Mouse (Mus musculus): ENCODE measurements around the gene Hmgcll1. TPM values are rescaled to one million over a fixed set of nuclear protein-coding genes. Genes with fewer than 3 reads are reported as not detected.
A peak's percentile ranks its signal among the peaks of the same experiment; 100 is the strongest.

The Hmgcll1 gene
- polyA plus RNA-seq, 1 experiment from 2014 or later: 1.1 TPM

GRCm38 (mm10) chr9:76015971-76016370, 1.3 kb downstream of the Hmgcll1 start:
- H3K36me3 ChIP-seq: no peaks in the 10 kb centered on the region
- no peaks in the 10 kb centered on the region for H3K9me3 ChIP-seq
- H3K4me3 ChIP-seq: no peak overlapping the region
- no peak overlapping the region for H3K9ac ChIP-seq
- no peak overlapping the region for H3K27ac ChIP-seq (replicated peaks)
- no peak for ATAC-seq (ENCODE audit: extremely low read depth, insufficient number of reproducible peaks, low FRiP score, low TSS enrichment)
- no peaks in the 10 kb centered on the region for H3K27me3 ChIP-seq (replicated peaks)
- no peak overlapping the region for H3K4me2 ChIP-seq
- peaks cover 8% of the 10 kb centered on the region for H3K4me1 ChIP-seq
- WGBS: 93% methylated on average over 5 of the region's 5 CpGs

DNA sequence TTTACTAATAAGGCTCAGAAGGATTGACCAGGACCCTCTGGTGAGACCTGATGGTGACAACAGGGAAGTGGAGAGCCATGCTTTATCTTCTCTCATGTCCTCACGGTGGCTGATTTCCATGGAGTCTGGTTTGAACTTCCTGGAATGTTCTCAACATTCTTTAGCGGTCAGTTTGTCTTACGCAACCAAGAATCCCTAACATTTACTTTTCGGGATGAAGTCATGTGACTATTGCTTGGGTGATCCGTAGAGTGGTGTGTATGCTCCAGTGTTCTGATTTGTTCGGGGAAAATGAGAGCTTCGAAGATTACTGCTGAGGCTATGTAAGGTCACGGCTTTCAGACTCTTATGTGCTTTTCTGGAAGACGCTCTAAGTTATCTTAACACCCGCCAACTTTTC, 1.9 kb downstream of the Hmgcll1 start:
- Histone ChIP-seq H3K36me3 (no peaks in the 10 kb centered on the region), H3K9ac (no peak overlapping the region), H3K4me3 (no peak overlapping the region), H3K9me3 (no peaks in the 10 kb centered on the region), H3K4me1 (peaks cover 8% of the 10 kb centered on the region), H3K27ac (replicated peaks) (no peak overlapping the region), H3K4me2 (no peak overlapping the region), H3K27me3 (replicated peaks) (no peaks in the 10 kb centered on the region)
- 72% methylated on average over 10 of the region's 10 CpGs for WGBS
- no peak for ATAC-seq (ENCODE audit: extremely low read depth, insufficient number of reproducible peaks, low FRiP score, low TSS enrichment)

DNA sequence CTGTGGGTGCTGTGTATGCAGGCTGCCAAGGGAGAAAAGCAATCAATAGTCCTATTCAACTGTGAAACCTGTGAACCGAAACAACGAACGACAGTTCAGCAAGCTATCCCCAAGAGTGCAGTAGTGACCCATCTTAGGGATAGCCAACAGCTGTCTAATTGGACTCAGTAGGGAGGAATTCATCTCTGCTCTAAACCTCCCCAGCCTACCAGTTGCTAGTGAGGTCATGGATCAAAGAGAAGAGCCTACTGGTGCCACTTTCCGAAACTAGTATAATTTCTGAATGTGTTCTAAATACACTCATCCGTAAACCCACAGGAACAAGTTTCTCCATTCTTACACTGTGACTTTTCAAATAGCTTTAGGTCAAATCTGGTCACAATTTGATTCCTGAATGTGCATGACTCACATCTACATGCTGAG, 8.9 kb downstream of the Hmgcll1 start:
- Histone ChIP-seq H3K27me3 (replicated peaks) (no peaks in the 10 kb centered on the region), H3K4me1 (peaks cover 12% of the 10 kb centered on the region; the same call in 1 of the 2 replicates), H3K9me3 (no peaks in the 10 kb centered on the region), H3K9ac (no peak overlapping the region), H3K4me3 (no peak overlapping the region), H3K36me3 (no peaks in the 10 kb centered on the region), H3K4me2 (no peak overlapping the region), H3K27ac (replicated peaks) (peak overlapping the region; percentile 77)
- no peak for ATAC-seq (ENCODE audit: extremely low read depth, insufficient number of reproducible peaks, low FRiP score, low TSS enrichment)
- 73% methylated on average over 5 of the region's 5 CpGs for WGBS

DNA sequence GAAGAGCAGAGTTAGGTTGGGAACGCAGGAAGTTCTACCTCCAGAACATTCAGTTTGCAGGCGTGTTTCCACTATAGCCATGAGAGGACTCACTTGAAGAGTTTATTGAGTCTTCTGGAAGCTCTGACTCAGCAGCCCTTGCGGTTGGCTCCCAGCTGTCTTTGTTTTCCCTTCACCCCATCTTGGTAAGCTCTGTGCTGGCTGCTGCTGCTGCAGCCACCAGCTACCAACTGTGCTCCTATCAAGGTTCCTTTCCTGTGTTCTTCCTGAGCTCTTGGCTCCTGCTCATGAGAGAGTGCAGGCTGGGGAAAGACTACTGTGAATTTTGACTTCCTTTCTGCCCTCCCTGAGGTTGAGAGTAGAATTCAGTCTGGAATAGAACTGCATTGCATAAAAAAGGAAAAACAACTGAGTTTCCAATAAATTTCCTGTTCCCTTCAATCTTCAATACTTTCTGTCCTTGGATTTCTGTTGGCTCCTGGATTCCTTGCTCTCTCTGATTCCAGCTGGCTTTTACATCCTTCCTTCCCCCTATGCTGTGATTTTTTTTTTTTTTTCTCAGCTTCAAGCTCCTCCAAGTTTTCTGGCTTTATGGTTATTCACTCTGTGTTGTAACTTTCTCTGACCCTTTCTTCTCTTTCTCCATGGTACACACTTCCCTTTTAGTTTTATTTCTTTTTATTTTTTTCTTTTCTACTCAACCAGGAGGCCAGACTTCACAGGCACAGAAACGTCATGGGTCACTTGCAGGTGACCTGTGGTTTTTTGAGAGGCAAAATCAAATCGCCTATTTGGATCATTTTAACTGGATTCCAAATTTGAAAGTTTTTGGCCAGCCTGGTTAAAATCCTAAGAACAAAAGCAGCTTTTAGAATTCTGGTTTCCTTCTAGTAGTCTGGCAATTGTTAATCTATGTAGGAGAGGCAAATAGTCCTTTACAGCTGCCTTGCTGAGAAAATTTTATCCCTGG, 9.9 kb downstream of the Hmgcll1 start:
- ATAC-seq (ENCODE audit: extremely low read depth, insufficient number of reproducible peaks, low FRiP score, low TSS enrichment): no peak
- 46% methylated on average over 5 of the region's 5 CpGs for WGBS
- no peaks in the 10 kb centered on the region for H3K36me3 ChIP-seq

GRCm38 (mm10) chr9:76029471-76030199, 15.0 kb downstream of the Hmgcll1 start:
- no peak overlapping the region for H3K9ac ChIP-seq
- no peak overlapping the region for H3K27ac ChIP-seq (replicated peaks)
- H3K4me2 ChIP-seq: no peak overlapping the region
- no peak overlapping the region for H3K4me3 ChIP-seq
- ATAC-seq (ENCODE audit: extremely low read depth, insufficient number of reproducible peaks, low FRiP score, low TSS enrichment): no peak
- 85% methylated on average over 16 of the region's 16 CpGs for WGBS
- no peaks in the 10 kb centered on the region for H3K36me3 ChIP-seq
- no peaks in the 10 kb centered on the region for H3K9me3 ChIP-seq
- peaks cover 7% of the 10 kb centered on the region; the same call in 1 of the 2 replicates for H3K4me1 ChIP-seq
- no peaks in the 10 kb centered on the region for H3K27me3 ChIP-seq (replicated peaks)

More for the DNA sequence above, 9.9 kb downstream of the Hmgcll1 start:
- Histone ChIP-seq H3K9ac (no peak overlapping the region), H3K4me3 (no peak overlapping the region), H3K4me2 (no peak overlapping the region), H3K27me3 (replicated peaks) (no peaks in the 10 kb centered on the region), H3K9me3 (no peaks in the 10 kb centered on the region), H3K27ac (replicated peaks) (peak overlapping the region; percentile 77), H3K4me1 (peaks cover 12% of the 10 kb centered on the region; the same call in 1 of the 2 replicates)

DNA sequence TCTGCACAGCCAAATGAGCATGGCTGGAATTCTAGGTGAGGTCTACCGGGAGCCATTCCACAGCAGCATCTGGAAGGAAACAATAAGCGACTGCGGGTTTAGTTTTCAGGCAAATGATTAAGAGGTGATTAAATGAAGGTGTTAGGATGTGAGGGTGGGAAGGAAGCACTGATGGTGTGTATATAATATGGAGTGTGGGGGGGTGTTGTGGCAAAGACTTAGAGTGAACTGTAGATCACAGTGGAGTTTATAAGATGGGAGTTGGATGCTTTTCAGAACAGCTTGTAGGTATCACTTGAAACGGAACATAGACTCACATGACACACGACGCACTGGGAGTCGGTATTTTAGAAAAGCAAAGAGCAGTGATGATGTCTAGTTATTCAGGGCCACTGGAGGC, 20.4 kb downstream of the Hmgcll1 start:
- Histone ChIP-seq H3K27me3 (replicated peaks) (no peaks in the 10 kb centered on the region), H3K9me3 (no peaks in the 10 kb centered on the region), H3K9ac (no peak overlapping the region), H3K4me2 (no peak overlapping the region), H3K4me1 (no peaks in the 10 kb centered on the region), H3K4me3 (no peak overlapping the region), H3K36me3 (no peaks in the 10 kb centered on the region), H3K27ac (replicated peaks) (no peak overlapping the region)
- no peak for ATAC-seq (ENCODE audit: extremely low read depth, insufficient number of reproducible peaks, low FRiP score, low TSS enrichment)
- 79% methylated on average over 7 of the region's 7 CpGs for WGBS

DNA sequence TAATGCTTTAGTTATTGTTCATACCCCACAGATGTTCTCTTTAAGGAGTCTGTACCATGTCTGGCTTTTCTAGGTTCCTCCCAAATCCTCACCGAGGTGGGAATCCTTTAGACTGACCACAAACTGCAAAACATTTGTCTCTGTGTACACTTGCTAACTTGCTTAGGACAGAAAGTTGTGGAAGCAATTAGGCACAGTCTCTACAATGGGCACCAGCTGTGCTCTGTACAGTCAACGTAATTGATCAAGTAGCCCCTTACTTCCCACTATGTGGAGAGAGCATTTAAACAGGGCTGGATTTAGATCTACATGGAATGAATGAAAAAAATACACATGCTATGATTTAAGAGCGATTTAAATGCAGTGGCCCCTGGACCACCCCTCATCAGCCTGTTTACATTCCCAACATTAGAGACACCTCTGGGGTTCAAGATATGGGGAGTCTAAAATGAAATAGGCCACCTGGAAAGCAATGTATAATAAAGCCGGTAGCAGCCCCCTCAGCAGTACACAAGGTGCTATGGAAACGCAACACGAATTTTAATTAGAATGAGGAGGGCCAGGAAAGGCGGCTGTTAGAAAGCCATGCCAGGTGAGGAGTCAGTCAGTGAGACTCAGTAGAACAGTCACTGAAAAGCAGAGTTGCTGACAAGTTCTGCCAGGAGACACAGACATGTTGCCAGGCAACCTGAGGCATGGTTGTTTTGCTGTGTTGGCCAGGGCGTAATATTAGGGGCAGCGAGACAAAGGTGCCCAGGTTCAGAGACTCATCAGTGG, 23.9 kb downstream of the Hmgcll1 start:
- Histone ChIP-seq H3K9me3 (no peaks in the 10 kb centered on the region), H3K4me3 (no peak overlapping the region), H3K9ac (no peak overlapping the region), H3K4me2 (no peak overlapping the region), H3K27ac (replicated peaks) (no peak overlapping the region), H3K4me1 (no peaks in the 10 kb centered on the region), H3K36me3 (no peaks in the 10 kb centered on the region), H3K27me3 (replicated peaks) (no peaks in the 10 kb centered on the region)
- ATAC-seq (ENCODE audit: extremely low read depth, insufficient number of reproducible peaks, low FRiP score, low TSS enrichment): no peak
- 70% methylated on average over 9 of the region's 9 CpGs for WGBS

DNA sequence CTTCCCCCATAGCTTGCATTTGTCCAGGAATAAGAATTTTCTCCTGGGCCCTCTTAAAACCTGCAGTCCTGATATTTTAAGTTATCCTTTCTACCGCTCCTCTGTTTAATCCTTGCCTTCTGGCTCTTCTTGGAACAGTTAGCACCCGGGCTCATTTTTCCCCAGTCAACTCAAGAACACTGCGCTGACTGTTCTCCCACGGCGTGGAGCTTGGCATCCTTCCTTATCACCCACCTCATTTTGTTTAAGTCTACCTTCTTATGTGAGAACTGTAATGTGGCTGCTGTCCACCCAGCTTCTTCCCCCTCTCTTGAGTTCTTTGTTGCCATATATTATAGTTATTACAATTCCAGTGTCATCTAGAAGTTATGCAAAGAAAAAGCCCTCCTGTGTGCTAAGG, 25.1 kb downstream of the Hmgcll1 start:
- Histone ChIP-seq H3K4me1 (no peaks in the 10 kb centered on the region), H3K36me3 (no peaks in the 10 kb centered on the region), H3K4me3 (no peak overlapping the region), H3K27ac (replicated peaks) (no peak overlapping the region), H3K4me2 (no peak overlapping the region), H3K27me3 (replicated peaks) (no peaks in the 10 kb centered on the region), H3K9me3 (no peaks in the 10 kb centered on the region), H3K9ac (no peak overlapping the region)
- ATAC-seq (ENCODE audit: extremely low read depth, insufficient number of reproducible peaks, low FRiP score, low TSS enrichment): no peak
- WGBS: 79% methylated on average over 5 of the region's 5 CpGs

GRCm38 (mm10) chr9:76043341-76043740, 28.7 kb downstream of the Hmgcll1 start:
- no peak for ATAC-seq (ENCODE audit: extremely low read depth, insufficient number of reproducible peaks, low FRiP score, low TSS enrichment)
- no peaks in the 10 kb centered on the region for H3K4me1 ChIP-seq
- 75% methylated on average over 5 of the region's 5 CpGs for WGBS

GRCm38 (mm10) chr9:76060935-76061334, 46.3 kb downstream of the Hmgcll1 start:
- H3K4me3 ChIP-seq: no peak overlapping the region
- H3K9me3 ChIP-seq: no peaks in the 10 kb centered on the region
- no peak overlapping the region for H3K27ac ChIP-seq (replicated peaks)
- no peaks in the 10 kb centered on the region for H3K27me3 ChIP-seq (replicated peaks)
- WGBS: 72% methylated on average over 3 of the region's 3 CpGs
- no peak overlapping the region for H3K9ac ChIP-seq
- ATAC-seq (ENCODE audit: extremely low read depth, insufficient number of reproducible peaks, low FRiP score, low TSS enrichment): no peak
- no peak overlapping the region for H3K4me2 ChIP-seq
- no peaks in the 10 kb centered on the region for H3K4me1 ChIP-seq
- no peaks in the 10 kb centered on the region for H3K36me3 ChIP-seq

More at GRCm38 (mm10) chr9:76043341-76043740, 28.7 kb downstream of the Hmgcll1 start:
- Histone ChIP-seq H3K36me3 (no peaks in the 10 kb centered on the region), H3K9ac (no peak overlapping the region), H3K27ac (replicated peaks) (no peak overlapping the region), H3K9me3 (no peaks in the 10 kb centered on the region), H3K4me3 (no peak overlapping the region), H3K27me3 (replicated peaks) (no peaks in the 10 kb centered on the region), H3K4me2 (no peak overlapping the region)

- no peak for ATAC-seq (ENCODE audit: extremely low read depth, insufficient number of reproducible peaks, low FRiP score, low TSS enrichment)
- H3K9ac ChIP-seq: no peak overlapping the region
- no peaks in the 10 kb centered on the region for H3K9me3 ChIP-seq
- H3K36me3 ChIP-seq: no peaks in the 10 kb centered on the region
- H3K4me3 ChIP-seq: no peak overlapping the region
- no peaks in the 10 kb centered on the region for H3K27me3 ChIP-seq (replicated peaks)
- no peak overlapping the region for H3K4me2 ChIP-seq
- 58% methylated on average over 4 of the region's 4 CpGs for WGBS
- H3K4me1 ChIP-seq: no peaks in the 10 kb centered on the region
- no peak overlapping the region for H3K27ac ChIP-seq (replicated peaks)
Observed at GRCm38 (mm10) chr9:76061492-76061891, 46.8 kb downstream of the Hmgcll1 start.

Measured in heart, embryonic 13.5 days (tissue).